Mouse (Mus musculus) heart, postnatal 0 days (tissue): ENCODE data around the gene Ccdc14. TPM values are rescaled to one million over a fixed set of nuclear protein-coding genes. Genes with fewer than 3 reads are reported as not detected.
"Not testable (repeated sequence)": the region's sequence is repeated elsewhere in the genome, so short reads cannot be mapped to it uniquely, and the experiment has no call there.

Source experiments
- ATAC-seq: fragments of 200-750 bp; cut with Nextera tagmentation; 2 replicates; pipeline ENCODE4 v1.8.0; 2017; ENCODE audit warnings: low read depth, moderate number of reproducible peaks, moderate library complexity; ENCODE audit not compliant: insufficient read depth
- DNase-seq: peaks from one replicate; pipeline ENCODE4 v3.0.0-alpha.2; 2016; ENCODE audit warnings: low spot score
- H3K27ac ChIP-seq: fragments of 300-500 bp; sonication (generic); 2 replicates; pipeline ENCODE4 v1.5.1; 2014; ENCODE audit warnings: low read depth, mild to moderate bottlenecking
- H3K27me3 ChIP-seq: fragments of 300-500 bp; sonication (generic); 2 replicates; pipeline ENCODE4 v1.6.1; 2014; ENCODE audit warnings: low read length, mixed read lengths; ENCODE audit not compliant: control insufficient read depth, insufficient read depth
- H3K36me3 ChIP-seq: fragments of 300-500 bp; sonication (generic); replicated peaks from 2 replicates; pipeline ENCODE4 v1.6.1; 2014; ENCODE audit warnings: low read length, mixed read lengths; ENCODE audit not compliant: control insufficient read depth, insufficient read depth
- H3K4me1 ChIP-seq: fragments of 300-500 bp; sonication (generic); 2 replicates; pipeline ENCODE4 v1.6.1; 2014; ENCODE audit warnings: antibody characterized with exemption; ENCODE audit not compliant: control insufficient read depth, insufficient read depth
- H3K4me2 ChIP-seq: fragments of 300-500 bp; sonication (generic); 2 replicates; pipeline ENCODE4 v1.6.1; 2014; ENCODE audit warnings: low read depth, mild to moderate bottlenecking, low read length, moderate library complexity
- H3K4me3 ChIP-seq: fragments of 300-500 bp; sonication (generic); 2 replicates; pipeline ENCODE4 v1.5.1; 2014; ENCODE audit warnings: low read depth, low read length
- H3K9ac ChIP-seq: fragments of 300-500 bp; sonication (generic); replicated peaks from 2 replicates; pipeline ENCODE4 v1.6.1; 2014; ENCODE audit warnings: low read depth, low read length, mixed read lengths
- H3K9me3 ChIP-seq: fragments of 300-500 bp; sonication (generic); replicated peaks from 2 replicates; pipeline ENCODE4 v1.6.1; 2016; ENCODE audit warnings: low read length; ENCODE audit not compliant: control insufficient read depth
- CTCF ChIP-seq: IDR thresholded peaks from 2 replicates; pipeline ENCODE4 v1.5.1; 2016; ENCODE audit warnings: antibody characterized with exemption, control low read depth, low read depth
- EP300 ChIP-seq: IDR thresholded peaks from 2 replicates; pipeline ENCODE4 v1.6.1; 2016; ENCODE audit warnings: antibody characterized with exemption, low read depth
- WGBS: fragments of 180-500 bp; shearing (Covaris S2); extraction: QIAGEN DNeasy Blood & Tissue Kit; methylation state at CpG from one replicate; pipeline ENCODE4 v1.1.7; 2014; 5-methylcytosine and 5-hydroxymethylcytosine counted together
- polyA plus RNA-seq: library from polyadenylated mRNA; unstranded; fragments of >200 nt; fragmentation: Nextera tagmentation; extraction: Ambion mirVana; gene quantifications from 2 replicates; pipeline ENCODE4 v1.2.1, GENCODE M21; 2015
- total RNA-seq: library from RNA; depleted of rRNA; stranded (reverse); fragments of >200 nt; gene quantifications from 2 replicates; pipeline ENCODE4 v1.2.3, GENCODE M21; 2014; ENCODE audit warnings: low replicate concordance

The Ccdc14 gene
- total and polyA plus RNA-seq, 2 experiments from 2014 or later, result 2.8 to 3.7 TPM

DNA sequence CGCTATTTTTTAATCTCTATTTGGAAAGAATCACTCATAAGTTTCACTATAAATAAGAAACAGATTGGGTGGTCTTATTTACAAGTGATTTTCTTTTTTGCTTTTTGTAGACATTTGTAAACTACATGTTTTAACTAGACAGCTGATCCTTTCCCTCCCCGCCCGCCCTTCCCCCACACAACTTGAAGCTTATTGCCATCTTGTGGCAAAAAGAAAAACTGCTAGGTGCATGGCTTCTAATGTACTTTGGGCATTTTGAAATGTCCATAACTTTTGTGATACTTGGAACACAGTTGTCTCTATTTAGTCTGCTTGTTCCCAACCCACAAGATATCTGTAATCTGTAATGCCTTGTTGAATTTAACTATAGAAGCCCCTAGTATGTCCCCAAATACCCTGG lies 21.1 kb downstream of the Ccdc14 start:
- Histone ChIP-seq H3K27ac (no peak overlapping the region), H3K4me2 (no peak overlapping the region), H3K27me3 (no peaks in the 10 kb centered on the region), H3K4me3 (no peak overlapping the region), H3K36me3 (peaks cover 31% of the 10 kb centered on the region), H3K9ac (no peak overlapping the region), H3K4me1 (no peaks in the 10 kb centered on the region), H3K9me3 (no peaks in the 10 kb centered on the region)
- WGBS, result 83% methylated on average over 3 of the region's 3 CpGs
- DNase-seq, result peak; percentile 16
- TF ChIP-seq EP300 (no peak), CTCF (peak; percentile 62)
- ATAC-seq, result no peak

DNA sequence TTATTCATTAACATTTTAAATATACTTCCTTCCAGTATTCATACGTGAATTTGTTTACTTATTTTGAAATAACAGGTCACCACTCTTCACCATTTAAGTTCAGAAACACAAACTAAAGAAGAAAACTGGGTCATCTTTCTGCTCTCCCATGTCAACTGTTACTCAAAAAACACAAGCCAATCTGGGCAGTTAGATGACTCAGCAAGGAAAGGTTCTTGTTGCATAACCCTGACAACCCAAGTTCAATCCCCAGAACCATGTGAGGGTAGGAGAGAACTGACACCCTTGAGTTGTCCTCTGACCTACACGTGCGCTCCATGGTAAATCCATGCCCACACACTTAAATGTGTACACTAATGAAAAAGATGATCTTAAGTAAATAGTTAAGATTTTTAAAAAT lies 34.7 kb downstream of the Ccdc14 start:
- DNase-seq (no peak), ATAC-seq (no peak)
- Histone ChIP-seq H3K27me3 (no peaks in the 10 kb centered on the region), H3K9ac (no peak overlapping the region), H3K9me3 (peaks cover 4% of the 10 kb centered on the region; the same call in 1 of the 2 replicates), H3K4me2 (no peak overlapping the region), H3K4me1 (no peaks in the 10 kb centered on the region), H3K4me3 (no peak overlapping the region), H3K27ac (no peak overlapping the region), H3K36me3 (peaks cover 30% of the 10 kb centered on the region)
- WGBS, result 93% methylated on average over 3 of the region's 3 CpGs
- no peak for TF ChIP-seq CTCF
- no peak for TF ChIP-seq EP300

DNA sequence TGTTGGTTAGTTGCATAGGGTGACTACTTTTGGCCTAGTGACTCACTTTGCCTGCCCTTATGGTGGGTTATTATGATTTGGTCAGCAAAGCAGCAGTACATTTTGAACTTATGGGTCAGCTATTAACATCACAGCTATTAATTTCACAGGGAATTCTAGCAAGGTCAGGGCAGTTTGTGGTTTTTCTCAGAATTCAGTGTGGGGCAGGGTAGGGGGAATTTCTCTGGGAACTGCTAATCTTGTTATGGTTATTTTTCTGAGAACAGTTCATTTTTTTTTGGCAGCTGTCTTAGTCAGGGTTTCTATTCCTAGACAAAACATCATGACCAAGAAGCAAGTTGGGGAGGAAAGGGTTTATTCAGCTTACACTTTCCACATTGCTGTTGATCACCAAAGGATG lies 38.2 kb downstream of the Ccdc14 start:
- not testable (repeated sequence) for H3K27ac ChIP-seq, H3K4me3 ChIP-seq, H3K4me2 ChIP-seq, H3K27me3 ChIP-seq, DNase-seq, H3K9me3 ChIP-seq, ATAC-seq, H3K9ac ChIP-seq, H3K4me1 ChIP-seq
- peaks cover 11% of the 10 kb centered on the region; the same call in 1 of the 2 replicates for H3K36me3 ChIP-seq

DNA sequence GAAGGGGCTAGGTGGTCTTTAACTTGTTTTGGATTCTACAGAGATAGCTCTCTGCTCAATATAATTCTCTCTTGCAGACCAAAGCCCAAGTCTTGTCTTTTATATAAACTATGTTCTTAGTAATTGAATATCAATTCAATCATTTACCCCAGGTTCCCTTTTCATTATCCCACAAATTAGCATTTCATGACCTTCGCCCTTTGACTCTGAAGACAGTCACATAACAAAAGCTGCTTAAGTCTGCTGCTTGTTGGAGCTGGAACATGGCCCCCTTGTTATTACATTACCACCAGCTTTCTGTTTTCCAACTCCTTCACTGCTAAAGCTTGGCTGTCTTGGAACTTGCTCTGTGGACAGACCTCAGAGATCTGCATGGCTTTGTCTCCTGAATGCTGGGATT lies 39.0 kb downstream of the Ccdc14 start:
- Histone ChIP-seq H3K36me3 (peaks cover 10% of the 10 kb centered on the region; the same call in 1 of the 2 replicates), H3K4me2 (no peak overlapping the region), H3K27me3 (no peaks in the 10 kb centered on the region), H3K4me3 (no peak overlapping the region), H3K9me3 (peaks cover 7% of the 10 kb centered on the region; the same call in 1 of the 2 replicates), H3K4me1 (no peaks in the 10 kb centered on the region), H3K9ac (no peak overlapping the region), H3K27ac (no peak overlapping the region)
- no peak for TF ChIP-seq EP300
- no peak for TF ChIP-seq CTCF
- ATAC-seq, result no peak
- DNase-seq, result no peak
- 94% methylated on average over 1 of the region's 1 CpGs for WGBS

DNA sequence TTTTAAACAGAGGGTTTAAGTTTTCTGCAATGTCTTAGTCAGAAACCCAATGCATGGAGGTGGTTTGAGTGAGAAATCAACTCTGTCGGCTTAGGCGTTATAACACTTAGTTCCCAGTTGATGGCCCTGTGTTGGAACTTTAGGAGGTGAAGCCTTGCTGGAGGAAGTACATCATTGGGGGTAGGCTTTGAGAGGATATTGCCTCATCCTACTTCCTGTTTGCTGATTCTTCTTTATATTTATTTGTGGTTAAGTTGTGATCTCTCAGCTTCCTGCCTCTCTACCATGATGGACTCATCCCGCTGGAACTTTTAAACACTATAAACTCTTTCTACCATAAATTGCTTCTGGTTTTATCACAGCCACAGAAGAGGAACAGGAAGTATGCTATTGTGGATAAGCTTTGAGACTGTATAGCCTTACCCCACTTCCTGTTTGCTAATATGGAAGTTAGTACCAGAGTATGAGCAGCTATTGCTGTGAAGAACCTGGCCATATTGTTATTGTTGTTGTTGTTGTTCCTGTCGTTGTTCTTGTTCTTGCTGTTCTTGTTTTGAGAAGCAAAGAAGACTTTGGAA lies 48.3 kb downstream of the Ccdc14 start:
- no peak overlapping the region for H3K9ac ChIP-seq
- no peak for TF ChIP-seq CTCF
- TF ChIP-seq EP300, result no peak
- H3K4me3 ChIP-seq, result no peak overlapping the region
- ATAC-seq, result no peak
- H3K27me3 ChIP-seq, result 0 out of 2 replicates have a peak, but pooled peaks cover 6% of the 10 kb centered on the region
- no peaks in the 10 kb centered on the region for H3K36me3 ChIP-seq
- H3K9me3 ChIP-seq, result no peaks in the 10 kb centered on the region; the same call in 1 of the 2 replicates
- DNase-seq, result no peak
- no peaks in the 10 kb centered on the region for H3K4me1 ChIP-seq
- WGBS, result 75% methylated on average over 4 of the region's 4 CpGs
- no peak overlapping the region for H3K27ac ChIP-seq
- H3K4me2 ChIP-seq, result no peak overlapping the region

DNA sequence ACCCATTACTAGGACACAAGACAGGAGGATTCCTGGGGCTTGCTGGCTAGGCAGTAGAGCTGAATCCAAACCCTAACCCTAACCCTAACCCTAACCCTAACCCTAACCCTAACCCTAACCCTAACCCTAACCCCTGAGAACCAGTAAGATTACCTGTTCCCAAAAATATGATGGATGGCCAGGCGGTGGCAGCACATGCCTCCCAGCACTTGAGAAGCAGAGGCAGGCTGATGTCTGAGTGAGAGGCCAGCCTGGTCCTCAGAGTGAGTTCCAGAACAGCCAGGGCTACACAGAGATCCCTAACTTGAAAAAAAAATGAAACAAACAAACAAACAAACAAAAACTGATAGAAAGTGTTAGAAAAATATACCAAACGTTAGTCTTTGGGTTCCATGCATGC lies 52.5 kb downstream of the Ccdc14 start:
- no peak overlapping the region for H3K4me3 ChIP-seq
- ATAC-seq (no peak), DNase-seq (no peak)
- H3K9ac ChIP-seq, result no peak overlapping the region
- TF ChIP-seq EP300, result no peak
- no peak for TF ChIP-seq CTCF
- WGBS, result 38% methylated on average over 2 of the region's 2 CpGs
- H3K9me3 ChIP-seq, result no peaks in the 10 kb centered on the region; the same call in 1 of the 2 replicates
- no peak overlapping the region for H3K27ac ChIP-seq
- H3K27me3 ChIP-seq, result peaks cover 28% of the 10 kb centered on the region
- H3K4me1 ChIP-seq, result no peaks in the 10 kb centered on the region
- H3K4me2 ChIP-seq, result no peak overlapping the region
- H3K36me3 ChIP-seq, result no peaks in the 10 kb centered on the region
